Mouse (Mus musculus) liver, adult 2 months (tissue): ENCODE measurements at regions not wholly inside any gene's neighbourhood (a gene's known extent, or its start where the extent isn't known, plus 50 kb on each side); places are given as distances from the start of the nearest gene placed in this dataset.

Source experiments
- DNase-seq: peaks from one replicate; pipeline ENCODE4 v3.0.0-alpha.2; 2011; ENCODE audit warnings: low read depth, low spot score; ENCODE audit errors: extremely low read depth
- H3K27ac ChIP-seq: fragments of 200-500 bp; replicated peaks from 2 replicates; pipeline ENCODE4 v1.5.1; 2012; ENCODE audit warnings: low read depth, mild to moderate bottlenecking, control low read depth, inconsistent platforms, low read length; ENCODE audit not compliant: insufficient read depth
- H3K27me3 ChIP-seq: fragments of 200-500 bp; 2 replicates; pipeline ENCODE4 v1.6.1; 2012; ENCODE audit warnings: mild to moderate bottlenecking, moderate library complexity, low read length, inconsistent platforms; ENCODE audit not compliant: control insufficient read depth, insufficient read depth
- H3K36me3 ChIP-seq: fragments of 200-500 bp; 2 replicates; pipeline ENCODE4 v1.6.1; 2012; ENCODE audit warnings: low read length, inconsistent platforms; ENCODE audit not compliant: control insufficient read depth, insufficient read depth
- H3K4me1 ChIP-seq: fragments of 200-500 bp; 2 replicates; pipeline ENCODE4 v1.6.1; 2011; ENCODE audit warnings: low read length; ENCODE audit not compliant: control insufficient read depth, insufficient read depth
- H3K4me3 ChIP-seq: fragments of 200-500 bp; 2 replicates; pipeline ENCODE4 v1.5.1; 2011; ENCODE audit warnings: low read depth, mild to moderate bottlenecking, control low read depth, low read length, moderate library complexity; ENCODE audit not compliant: insufficient read depth
- H3K79me2 ChIP-seq: fragments of 200-500 bp; 2 replicates; pipeline ENCODE4 v1.6.1; 2012; ENCODE audit warnings: inconsistent platforms, mild to moderate bottlenecking, low read length, moderate library complexity; ENCODE audit not compliant: control insufficient read depth, insufficient read depth
- H3K9ac ChIP-seq: fragments of 200-500 bp; 2 replicates; pipeline ENCODE4 v1.6.1; 2012; ENCODE audit warnings: low read depth, mild to moderate bottlenecking, control low read depth, inconsistent platforms, low read length
- CTCF ChIP-seq: fragments of 200-500 bp; IDR thresholded peaks from 2 replicates; pipeline ENCODE4 v1.5.1; 2011; ENCODE audit warnings: low read depth, low read length, control low read depth
- POLR2A ChIP-seq: fragments of 200-500 bp; IDR thresholded peaks from 2 replicates; pipeline ENCODE4 v1.6.1; 2011; ENCODE audit warnings: low read length, control low read depth; ENCODE audit not compliant: insufficient read depth; ENCODE audit errors: extremely low read depth
- WGBS: fragments of 180-500 bp; shearing (Covaris S2); methylation state at CpG from one replicate; pipeline ENCODE4 v1.1.7; 2018; 5-methylcytosine and 5-hydroxymethylcytosine counted together

DNA sequence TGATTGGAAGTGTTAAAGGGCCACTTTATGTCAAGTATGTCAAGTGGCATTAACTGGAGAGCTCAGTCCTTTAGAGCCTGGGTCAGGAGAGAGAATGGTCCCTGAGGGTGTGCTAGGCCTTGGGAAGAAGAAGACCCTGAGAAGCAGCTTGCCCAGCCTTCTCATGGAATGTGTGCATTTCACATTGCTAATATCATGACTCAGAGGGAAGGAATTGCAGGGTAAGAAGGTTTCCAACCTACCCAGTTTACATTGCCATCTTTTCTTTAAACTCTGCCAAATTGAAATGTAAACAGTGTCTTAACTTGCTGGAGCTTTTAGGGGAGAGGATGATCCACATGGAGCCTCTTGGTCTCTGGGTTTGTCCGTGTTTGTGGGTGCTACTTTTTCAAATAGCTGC, 117.9 kb upstream of the Sesn3 start:
- 60% methylated on average over 1 of the region's 1 CpGs for WGBS
- DNase-seq, result no peak

DNA sequence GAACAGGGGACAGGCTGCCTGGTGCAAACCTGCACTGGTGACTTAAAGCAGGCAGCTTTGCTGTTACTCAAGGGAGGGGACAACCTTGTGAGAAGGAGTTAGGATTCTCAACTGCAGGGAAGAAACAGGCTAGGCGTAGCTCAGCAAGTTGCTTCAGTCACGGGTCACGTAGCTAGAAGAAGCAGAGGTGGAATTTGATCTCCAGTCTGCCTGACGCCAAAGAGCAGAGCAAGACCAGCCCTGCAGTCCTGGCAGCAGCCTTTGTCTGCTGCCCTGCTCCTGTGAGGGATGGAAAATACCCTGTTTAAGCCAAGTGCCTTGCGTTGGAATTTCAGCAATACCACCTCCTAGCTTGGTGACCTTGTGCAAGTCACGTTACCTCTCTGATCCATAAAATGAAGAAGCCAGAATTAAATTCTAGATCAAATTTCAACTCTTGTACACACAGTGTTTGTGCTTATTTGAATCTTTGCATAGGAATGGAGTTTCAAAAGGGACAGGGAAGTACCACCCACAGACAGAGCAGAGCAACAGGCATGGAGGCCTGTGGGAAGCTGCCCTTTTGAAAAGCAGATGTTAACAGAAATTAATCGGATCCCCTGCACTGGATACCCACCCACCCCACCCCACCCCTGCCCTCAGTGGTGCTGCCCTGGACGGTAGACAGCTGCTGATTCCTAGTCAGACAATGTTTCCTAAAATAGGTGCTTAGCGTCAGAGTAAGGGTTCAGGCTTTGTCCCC, 116.6 kb upstream of the Sesn3 start:
- no peak overlapping the region for H3K27ac ChIP-seq
- H3K9ac ChIP-seq, result no peak overlapping the region
- 68% methylated on average over 9 of the region's 9 CpGs for WGBS
- no peaks in the 10 kb centered on the region for H3K27me3 ChIP-seq
- H3K79me2 ChIP-seq, result no peaks in the 10 kb centered on the region
- peak; percentile 12 for DNase-seq
- no peaks in the 10 kb centered on the region for H3K36me3 ChIP-seq
- TF ChIP-seq POLR2A, result no peak
- no peaks in the 10 kb centered on the region for H3K4me1 ChIP-seq
- H3K4me3 ChIP-seq, result no peak overlapping the region

More for the DNA sequence above, 117.9 kb upstream of the Sesn3 start:
- Histone ChIP-seq H3K36me3 (no peaks in the 10 kb centered on the region), H3K79me2 (no peaks in the 10 kb centered on the region), H3K4me3 (no peak overlapping the region), H3K27ac (no peak overlapping the region), H3K9ac (no peak overlapping the region), H3K27me3 (no peaks in the 10 kb centered on the region), H3K4me1 (no peaks in the 10 kb centered on the region)
- TF ChIP-seq CTCF (no peak), POLR2A (no peak)

DNA sequence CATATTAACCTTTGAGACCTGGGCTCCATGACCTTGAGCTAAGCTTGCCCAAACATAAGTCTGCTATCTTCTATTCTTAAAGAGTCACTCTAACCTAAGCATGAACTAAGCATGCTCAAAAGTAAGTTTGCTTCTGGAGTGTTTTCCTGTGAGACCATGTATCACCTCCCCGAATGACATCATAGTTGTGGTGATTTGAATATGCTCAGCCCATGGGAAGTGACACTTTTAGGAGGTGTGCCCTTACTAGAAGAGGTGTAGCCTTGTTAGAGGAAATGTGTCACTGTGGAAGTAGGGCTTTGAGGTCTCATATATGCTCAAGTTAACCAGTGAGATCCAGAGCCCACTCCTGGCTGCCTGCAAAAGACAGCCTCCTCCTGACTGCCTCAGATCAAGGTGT, 114.7 kb upstream of the Sesn3 start:
- TF ChIP-seq POLR2A, result no peak
- TF ChIP-seq CTCF, result no peak
- no peaks in the 10 kb centered on the region for H3K27me3 ChIP-seq
- no peaks in the 10 kb centered on the region for H3K79me2 ChIP-seq
- WGBS, result 100% methylated on average over 1 of the region's 1 CpGs
- no peak overlapping the region for H3K27ac ChIP-seq
- no peak for DNase-seq
- no peak overlapping the region for H3K9ac ChIP-seq
- no peaks in the 10 kb centered on the region for H3K36me3 ChIP-seq
- no peak overlapping the region for H3K4me3 ChIP-seq
- no peaks in the 10 kb centered on the region for H3K4me1 ChIP-seq

DNA sequence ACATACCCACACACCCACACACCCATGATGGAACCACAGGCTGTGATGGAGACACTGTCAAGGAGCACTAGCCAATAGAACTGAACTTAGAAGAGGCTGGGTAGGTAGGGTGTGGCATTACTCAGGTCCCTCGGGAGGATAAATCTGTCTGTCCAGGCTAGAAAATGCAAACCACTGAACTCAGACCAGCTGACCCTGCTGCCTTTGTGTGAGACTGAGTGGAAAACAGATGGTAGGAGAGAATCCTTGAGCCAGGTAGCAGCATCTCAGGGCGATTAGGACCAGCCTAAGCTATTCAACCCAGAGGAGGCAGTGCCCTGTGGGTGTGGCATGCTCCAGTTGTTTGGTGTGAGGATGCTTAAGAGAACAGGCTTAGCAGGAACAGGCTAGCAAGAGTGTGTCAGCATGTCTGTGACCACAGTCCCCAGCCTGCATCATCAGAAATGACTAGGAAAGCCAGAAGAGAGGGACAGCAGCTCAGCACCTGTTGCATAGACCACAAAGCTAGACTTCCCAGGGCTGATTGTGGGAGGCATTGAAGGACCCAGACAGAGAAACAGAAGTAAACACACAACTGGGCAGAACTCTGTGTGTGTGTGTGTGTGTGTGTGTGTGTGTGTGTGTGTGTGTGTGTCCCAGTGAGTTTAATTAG, 103.2 kb upstream of the Sesn3 start:
- H3K4me1 ChIP-seq, result no peaks in the 10 kb centered on the region; the same call in 1 of the 2 replicates
- H3K27ac ChIP-seq, result no peak overlapping the region
- WGBS, result 81% methylated on average over 2 of the region's 2 CpGs
- no peaks in the 10 kb centered on the region for H3K79me2 ChIP-seq
- no peak overlapping the region for H3K9ac ChIP-seq
- H3K4me3 ChIP-seq, result no peak overlapping the region
- H3K36me3 ChIP-seq, result no peaks in the 10 kb centered on the region
- H3K27me3 ChIP-seq, result no peaks in the 10 kb centered on the region
- TF ChIP-seq POLR2A, result no peak
- TF ChIP-seq CTCF, result no peak
- DNase-seq, result no peak

DNA sequence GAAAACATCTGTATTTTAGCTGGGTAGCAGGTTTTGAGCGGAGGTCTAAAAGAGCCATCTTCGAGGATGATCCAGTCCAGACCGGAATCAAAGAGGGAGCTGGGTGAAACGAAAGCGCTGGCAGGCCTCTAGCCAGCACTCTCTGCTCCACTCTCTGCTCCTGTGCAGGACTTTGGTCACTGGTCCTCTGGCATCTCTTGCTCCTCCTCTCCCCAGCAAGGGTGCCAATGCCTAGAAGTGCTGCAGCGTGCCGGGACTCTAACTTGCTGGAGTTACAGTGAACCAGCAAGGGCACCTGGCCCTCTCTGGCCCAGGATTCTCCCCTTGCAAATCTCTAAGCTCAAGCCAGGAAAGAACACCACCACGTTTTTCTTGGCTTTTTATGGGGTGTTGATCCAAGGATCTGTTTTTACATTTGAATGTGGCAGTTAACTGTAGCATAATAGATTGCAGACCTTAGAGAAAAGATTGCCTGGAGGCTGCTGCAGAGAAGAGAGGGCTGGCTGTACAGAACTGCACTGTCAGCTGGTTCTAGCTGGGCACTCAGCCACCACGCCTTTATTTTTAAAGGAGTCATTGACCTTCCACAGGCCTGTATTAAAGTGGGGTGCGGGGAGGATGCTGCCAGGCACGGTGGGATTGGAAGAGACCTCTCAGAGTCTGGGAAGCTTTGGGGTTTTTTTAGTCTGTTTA, 101.1 kb upstream of the Sesn3 start:
- no peak overlapping the region for H3K4me3 ChIP-seq
- no peak for TF ChIP-seq CTCF
- no peak for TF ChIP-seq POLR2A
- WGBS, result 15% methylated on average over 11 of the region's 11 CpGs
- H3K36me3 ChIP-seq, result no peaks in the 10 kb centered on the region
- H3K9ac ChIP-seq, result no peak overlapping the region
- no peak overlapping the region for H3K27ac ChIP-seq
- H3K79me2 ChIP-seq, result no peaks in the 10 kb centered on the region
- no peaks in the 10 kb centered on the region for H3K27me3 ChIP-seq
- no peaks in the 10 kb centered on the region; the same call in 1 of the 2 replicates for H3K4me1 ChIP-seq
- peak; percentile 74 for DNase-seq
